Mouse (Mus musculus): ENCODE results near the gene Bsg. TPM values are rescaled to one million over a fixed set of nuclear protein-coding genes. Genes with fewer than 3 reads are reported as not detected.

The Bsg gene
- polyA plus RNA-seq, 1 experiment from 2014 or later: 1,052 TPM

GRCm38 (mm10) chr10:79729357-79729965 is 25.2 kb downstream of the Bsg start:
- DNase-seq (ENCODE audit: low read depth, low spot score) (no peak), ATAC-seq (no peak)
- ChIA-PET POLR2A (no interaction called here), CTCF (no interaction called here)
- no peaks in the 10 kb centered on the region for H3K27me3 ChIP-seq
- TF ChIP-seq CTCF (IDR thresholded peaks at IDR 0.05): no peak
- in situ Hi-C loops (cut with MboI; ENCODE audit: low pct_unique_long_range_greater_than_20kb): no loop called here

- H3K27me3 ChIP-seq: no peaks in the 10 kb centered on the region
- ChIA-PET POLR2A (no interaction called here), CTCF (interaction anchor here (1.6 kb wide), 1 partner anchor 11 kb away, joined by 4 read pairs; no protein-coding TSS in a partner anchor)
- DNase-seq (ENCODE audit: low read depth, low spot score): no peak
- in situ Hi-C loops (cut with MboI; ENCODE audit: low pct_unique_long_range_greater_than_20kb): no loop called here
- TF ChIP-seq CTCF (IDR thresholded peaks at IDR 0.05): no peak
- no peak for ATAC-seq
These were observed 28.2 kb downstream of the Bsg start for GRCm38 (mm10) chr10:79732500-79732899.

DNA sequence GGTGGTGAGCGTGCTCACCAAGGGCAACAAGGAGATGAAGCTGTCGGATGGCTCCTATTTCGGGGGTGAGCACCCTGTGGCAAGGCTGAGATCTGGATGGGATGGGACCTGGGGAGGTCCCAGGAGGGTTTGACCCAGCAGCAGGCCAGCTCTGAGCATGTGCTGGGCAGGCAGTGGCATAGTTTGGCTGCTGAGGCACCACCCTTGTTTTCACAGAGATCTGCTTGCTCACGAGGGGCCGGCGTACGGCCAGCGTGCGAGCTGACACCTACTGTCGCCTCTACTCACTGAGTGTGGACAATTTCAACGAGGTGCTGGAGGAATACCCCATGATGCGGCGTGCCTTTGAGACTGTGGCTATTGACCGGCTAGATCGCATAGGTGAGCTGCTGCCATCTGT is 29.6 kb downstream of the Bsg start:
- ChIA-PET POLR2A (interaction anchor here (0.6 kb wide), 1 partner anchor 407 kb away, joined by 3 read pairs; no protein-coding TSS in a partner anchor), CTCF (interaction anchor here (0.9 to 1.6 kb wide), 3 partner anchors 10 to 29 kb away, joined by 3 to 4 read pairs (median 3); partner anchors contain the start of gene Bsg)
- DNase-seq (ENCODE audit: low read depth, low spot score): no peak
- ATAC-seq: no peak
- H3K27me3 ChIP-seq: no peaks in the 10 kb centered on the region
- TF ChIP-seq CTCF (IDR thresholded peaks at IDR 0.05): no peak
- in situ Hi-C loops (cut with MboI; ENCODE audit: low pct_unique_long_range_greater_than_20kb): no loop called here

GRCm38 (mm10) chr10:79735361-79735760 is 31.1 kb downstream of the Bsg start:
- H3K27me3 ChIP-seq: no peaks in the 10 kb centered on the region
- ChIA-PET POLR2A (no interaction called here), CTCF (interaction anchor here (0.8 to 0.9 kb wide), 2 partner anchors 9 to 12 kb away, joined by 3 read pairs; no protein-coding TSS in a partner anchor)
- no peak for TF ChIP-seq CTCF (IDR thresholded peaks at IDR 0.05)
- in situ Hi-C loops (cut with MboI; ENCODE audit: low pct_unique_long_range_greater_than_20kb): no loop called here
- DNase-seq (ENCODE audit: low read depth, low spot score) (no peak), ATAC-seq (no peak)

GRCm38 (mm10) chr10:79736706-79737105 is 32.4 kb downstream of the Bsg start:
- ATAC-seq (no peak), DNase-seq (ENCODE audit: low read depth, low spot score) (no peak)
- CTCF ChIA-PET: no interaction called here
- POLR2A ChIA-PET: no interaction called here
- TF ChIP-seq CTCF (IDR thresholded peaks at IDR 0.05): no peak
- in situ Hi-C loops (cut with MboI; ENCODE audit: low pct_unique_long_range_greater_than_20kb): no loop called here
- H3K27me3 ChIP-seq: no peaks in the 10 kb centered on the region

- POLR2A ChIA-PET: no interaction called here
- in situ Hi-C loops (cut with MboI; ENCODE audit: low pct_unique_long_range_greater_than_20kb): no loop called here
- no peak for TF ChIP-seq CTCF (IDR thresholded peaks at IDR 0.05)
- CTCF ChIA-PET: no interaction called here
- H3K27me3 ChIP-seq: no peaks in the 10 kb centered on the region
- no peak for DNase-seq (ENCODE audit: low read depth, low spot score)
- ATAC-seq: no peak
These were observed 34.0 kb downstream of the Bsg start for GRCm38 (mm10) chr10:79738259-79738658.

DNA sequence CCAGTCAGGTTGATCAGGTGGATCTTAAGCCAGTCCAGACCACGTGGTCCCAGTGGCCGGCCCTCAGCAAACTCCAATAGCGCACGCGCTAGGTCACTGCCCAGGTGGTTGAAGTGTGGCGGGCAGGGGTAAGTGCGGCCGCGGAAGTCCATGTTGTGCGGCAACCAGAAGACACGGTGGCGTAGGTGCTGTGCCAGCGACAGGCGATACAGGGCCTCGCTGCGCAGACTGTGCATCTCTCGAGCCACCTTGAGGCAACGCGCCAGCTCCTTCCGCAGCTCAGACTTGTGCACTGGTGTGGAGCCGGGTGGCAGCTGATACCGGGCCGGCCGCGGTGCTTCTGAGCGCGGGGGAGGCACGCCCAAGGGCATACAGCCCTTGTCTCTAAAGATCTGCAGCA is 34.9 kb downstream of the Bsg start:
- no peaks in the 10 kb centered on the region for H3K27me3 ChIP-seq
- TF ChIP-seq CTCF (IDR thresholded peaks at IDR 0.05): no peak
- in situ Hi-C loops (cut with MboI; ENCODE audit: low pct_unique_long_range_greater_than_20kb): no loop called here
- ChIA-PET POLR2A (interaction anchor here (0.9 kb wide), 1 partner anchor 63 kb away, joined by 3 read pairs; no protein-coding TSS in a partner anchor), CTCF (no interaction called here)
- DNase-seq (ENCODE audit: low read depth, low spot score) (no peak), ATAC-seq (no peak)

- CTCF ChIA-PET: interaction anchor here (0.6 to 0.8 kb wide), 2 partner anchors 11 to 39 kb away, joined by 3 to 4 read pairs; no protein-coding TSS in a partner anchor
- POLR2A ChIA-PET: interaction anchor here (1.4 kb wide), 1 partner anchor 16 kb away, joined by 3 read pairs; no protein-coding TSS in a partner anchor
- ATAC-seq (no peak), DNase-seq (ENCODE audit: low read depth, low spot score) (no peak)
- H3K27me3 ChIP-seq: no peaks in the 10 kb centered on the region
- no peak for TF ChIP-seq CTCF (IDR thresholded peaks at IDR 0.05)
- in situ Hi-C loops (cut with MboI; ENCODE audit: low pct_unique_long_range_greater_than_20kb): no loop called here
These were observed 36.6 kb downstream of the Bsg start for GRCm38 (mm10) chr10:79740863-79741262.

- ChIA-PET CTCF (interaction anchor here (1.7 kb wide), 1 partner anchor 10 kb away, joined by 4 read pairs; no protein-coding TSS in a partner anchor), POLR2A (no interaction called here)
- TF ChIP-seq CTCF (IDR thresholded peaks at IDR 0.05): no peak
- no peaks in the 10 kb centered on the region for H3K27me3 ChIP-seq
- ATAC-seq (no peak), DNase-seq (ENCODE audit: low read depth, low spot score) (no peak)
- in situ Hi-C loops (cut with MboI; ENCODE audit: low pct_unique_long_range_greater_than_20kb): no loop called here
These were observed 38.9 kb downstream of the Bsg start for GRCm38 (mm10) chr10:79743161-79743560.

DNA sequence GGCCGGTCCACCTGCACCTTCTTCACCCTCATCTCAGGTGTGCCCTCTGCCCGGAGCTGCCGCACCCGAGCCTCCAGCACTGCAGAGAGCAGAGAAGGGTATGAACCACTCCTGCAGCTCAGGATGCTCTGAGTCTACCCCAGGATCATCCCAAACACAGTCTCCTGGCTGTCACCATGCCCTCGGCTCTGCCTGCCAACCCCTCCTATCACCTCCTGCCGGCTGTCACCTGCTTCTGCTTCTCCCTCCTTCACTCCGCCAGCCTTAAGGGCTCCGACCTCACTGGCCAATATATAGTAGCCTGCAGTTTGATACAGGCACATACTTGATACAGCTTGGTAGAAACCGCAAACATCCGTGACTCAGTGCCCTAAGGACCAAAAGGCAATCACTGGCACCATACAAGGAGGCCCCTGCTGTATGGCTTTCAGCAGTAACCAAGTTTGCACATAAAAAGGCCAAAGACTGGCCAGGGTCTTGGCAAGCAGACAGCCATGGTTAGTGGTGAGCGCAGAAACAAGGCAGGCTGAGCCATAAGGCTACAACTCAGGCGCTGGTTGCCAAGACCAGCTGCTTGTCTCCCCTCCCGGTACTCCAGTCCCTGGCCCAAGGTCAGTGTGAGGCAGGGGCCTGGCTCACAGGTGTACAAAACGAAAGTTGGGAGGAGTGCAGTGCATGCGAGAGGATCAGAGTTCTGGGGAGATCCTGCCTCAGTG is 39.5 kb downstream of the Bsg start:
- in situ Hi-C loops (cut with MboI; ENCODE audit: low pct_unique_long_range_greater_than_20kb): no loop called here
- POLR2A ChIA-PET: no interaction called here
- DNase-seq (ENCODE audit: low read depth, low spot score) (no peak), ATAC-seq (no peak)
- CTCF ChIA-PET: interaction anchor here (1.5 to 1.7 kb wide), 2 partner anchors 10 to 18 kb away, joined by 3 to 4 read pairs; no protein-coding TSS in a partner anchor
- no peak for TF ChIP-seq CTCF (IDR thresholded peaks at IDR 0.05)
- no peaks in the 10 kb centered on the region for H3K27me3 ChIP-seq

DNA sequence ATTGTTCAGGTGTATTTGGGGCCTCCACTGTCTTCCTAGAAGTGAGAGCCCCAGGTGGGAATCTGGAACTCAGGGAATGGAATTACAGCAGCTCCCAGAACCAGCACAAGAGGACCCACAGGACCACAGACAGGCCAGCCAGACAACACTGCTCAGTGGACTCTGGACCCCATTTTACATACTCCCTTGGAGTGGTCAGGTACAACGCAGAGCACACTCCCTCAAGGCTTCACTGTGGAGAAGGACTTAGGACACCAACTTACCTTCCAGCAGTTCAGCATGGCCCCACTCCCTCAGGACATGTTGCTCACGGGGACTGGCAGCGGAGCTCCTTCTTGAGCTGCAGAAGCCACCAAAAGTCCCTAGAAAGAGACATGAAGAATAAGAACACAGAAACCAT is 41.1 kb downstream of the Bsg start:
- no peaks in the 10 kb centered on the region for H3K27me3 ChIP-seq
- TF ChIP-seq CTCF (IDR thresholded peaks at IDR 0.05): no peak
- DNase-seq (ENCODE audit: low read depth, low spot score): no peak
- ChIA-PET CTCF (interaction anchor here (1.5 kb wide), 1 partner anchor 20 kb away, joined by 3 read pairs; no protein-coding TSS in a partner anchor), POLR2A (interaction anchor here (0.9 kb wide), 1 partner anchor 22 kb away, joined by 3 read pairs; no protein-coding TSS in a partner anchor)
- ATAC-seq: no peak
- in situ Hi-C loops (cut with MboI; ENCODE audit: low pct_unique_long_range_greater_than_20kb): no loop called here
